Mouse (Mus musculus) E14TG2a.4 (cell line): ENCODE data around the gene Ifit1bl1.
"Not testable (repeated sequence)": the region's sequence is repeated elsewhere in the genome, so short reads cannot be mapped to it uniquely, and the experiment has no call there.

Source experiments
- H3K27me3 ChIP-seq: 2 replicates; pipeline ENCODE4 v1.6.1; 2014; ENCODE audit warnings: low read length, control low read depth; ENCODE audit not compliant: insufficient read depth
- H3K36me3 ChIP-seq: 2 replicates; pipeline ENCODE4 v1.6.1; 2014; ENCODE audit warnings: low read length, control low read depth; ENCODE audit not compliant: insufficient read depth
- H3K4me1 ChIP-seq: replicated peaks from 2 replicates; pipeline ENCODE4 v1.6.1; 2014; ENCODE audit warnings: low read depth, low read length, control low read depth
- H3K4me3 ChIP-seq: replicated peaks from 2 replicates; pipeline ENCODE4 v1.5.1; 2014; ENCODE audit warnings: mild to moderate bottlenecking, low read length
- H3K9me3 ChIP-seq: 2 replicates; pipeline ENCODE4 v1.6.1; 2014; ENCODE audit warnings: low read length, control low read depth
- CTCF ChIP-seq: conservative IDR thresholded peaks from 2 replicates; pipeline ENCODE4 v1.5.1; 2014; ENCODE audit warnings: low read length
- NANOG ChIP-seq: IDR thresholded peaks from 2 replicates; pipeline ENCODE4 v1.6.1; 2014; ENCODE audit warnings: borderline replicate concordance, low read length, mixed read lengths
- POU5F1 ChIP-seq: IDR thresholded peaks from 2 replicates; pipeline ENCODE4 v1.6.1; 2014; ENCODE audit warnings: low read length, borderline replicate concordance

The Ifit1bl1 gene

GRCm38 (mm10) chr19:34624663-34625062 is 22.9 kb upstream of the Ifit1bl1 start:
- no peaks in the 10 kb centered on the region for H3K4me1 ChIP-seq
- H3K36me3 ChIP-seq: no peaks in the 10 kb centered on the region
- no peak overlapping the region for H3K4me3 ChIP-seq
- TF ChIP-seq NANOG (no peak), POU5F1 (no peak), CTCF (no peak)
- H3K27me3 ChIP-seq: no peaks in the 10 kb centered on the region
- no peaks in the 10 kb centered on the region for H3K9me3 ChIP-seq

DNA sequence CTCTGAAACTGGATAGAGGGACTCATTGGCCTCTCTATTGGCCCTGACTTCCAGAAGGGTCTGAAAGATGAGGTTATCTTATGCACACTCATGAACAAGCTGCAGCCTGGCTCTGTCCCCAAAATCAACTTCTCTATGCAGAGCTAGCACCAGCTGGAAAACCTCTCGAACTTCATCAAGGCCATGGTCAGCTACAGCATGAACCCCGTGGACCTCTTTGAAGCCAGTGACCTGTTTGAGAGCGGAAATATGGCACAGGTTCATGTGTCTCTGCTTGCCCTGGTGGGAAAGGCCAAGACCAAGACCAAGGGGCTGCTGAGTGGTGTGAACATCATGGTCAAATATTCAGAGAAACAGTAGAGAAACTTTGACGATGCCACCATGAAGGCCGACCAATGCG is 22.0 kb upstream of the Ifit1bl1 start:
- H3K9me3 ChIP-seq: no peaks in the 10 kb centered on the region
- no peaks in the 10 kb centered on the region for H3K4me1 ChIP-seq
- H3K4me3 ChIP-seq: no peak overlapping the region
- no peak for TF ChIP-seq POU5F1
- TF ChIP-seq NANOG: no peak
- TF ChIP-seq CTCF: no peak
- no peaks in the 10 kb centered on the region for H3K36me3 ChIP-seq
- H3K27me3 ChIP-seq: no peaks in the 10 kb centered on the region

DNA sequence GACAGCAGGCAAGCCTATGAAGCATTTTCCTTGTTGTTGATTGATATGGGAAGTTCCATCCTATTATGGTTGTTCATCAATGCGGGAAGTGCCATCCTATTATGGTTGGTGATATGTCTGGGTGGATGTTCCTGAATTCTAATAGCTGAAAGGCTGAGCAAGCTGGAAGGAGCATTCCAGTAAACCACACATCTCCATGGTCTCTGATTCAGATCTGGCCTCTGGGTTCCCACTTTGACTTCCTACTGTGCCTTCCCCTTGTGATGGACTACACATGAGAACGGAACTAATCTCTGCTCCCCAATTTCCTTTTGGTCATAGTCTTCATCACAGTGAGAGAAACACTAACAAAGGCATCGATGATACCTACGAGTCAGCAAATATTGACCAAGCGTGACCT is 19.1 kb upstream of the Ifit1bl1 start:
- no peaks in the 10 kb centered on the region for H3K27me3 ChIP-seq
- no peaks in the 10 kb centered on the region for H3K36me3 ChIP-seq
- H3K4me1 ChIP-seq: no peaks in the 10 kb centered on the region
- H3K4me3 ChIP-seq: no peak overlapping the region
- no peak for TF ChIP-seq POU5F1
- no peak for TF ChIP-seq NANOG
- no peak for TF ChIP-seq CTCF
- H3K9me3 ChIP-seq: no peaks in the 10 kb centered on the region

DNA sequence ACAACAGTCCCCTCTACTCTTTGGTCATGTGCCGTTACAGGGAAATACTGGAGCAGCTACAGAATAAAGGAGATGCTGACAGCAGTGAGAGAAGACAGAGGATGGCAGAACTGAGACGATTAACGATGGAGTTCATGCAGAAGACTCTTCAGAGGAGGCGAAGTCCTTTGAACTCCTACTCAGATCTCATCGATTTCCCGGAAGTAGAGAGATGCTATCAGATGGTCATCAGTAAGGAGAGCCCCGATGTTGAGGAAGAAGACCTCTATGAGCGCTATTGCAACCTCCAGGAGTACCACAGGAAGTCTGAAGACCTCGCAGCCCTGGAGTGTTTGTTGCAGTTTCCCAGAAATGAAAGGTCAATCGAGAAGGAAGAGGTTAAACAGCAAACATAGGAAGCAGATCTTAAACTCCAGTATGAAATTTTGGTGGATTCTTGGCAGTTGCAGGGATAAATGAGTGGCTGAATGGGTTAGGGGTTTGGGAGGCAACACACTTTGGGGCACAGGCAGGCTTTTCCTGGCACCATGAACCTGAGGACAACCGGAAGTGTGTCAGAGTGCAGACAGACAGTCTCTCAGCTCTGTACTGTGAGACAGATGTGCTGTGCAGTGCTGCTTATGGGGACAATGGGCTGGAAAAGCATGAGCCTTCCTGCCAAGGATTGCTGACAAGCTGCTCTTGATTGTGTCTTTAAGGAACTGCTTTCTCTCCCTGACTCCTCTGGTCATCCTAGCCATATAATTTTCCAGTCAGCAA is 10.7 kb upstream of the Ifit1bl1 start:
- H3K4me1 ChIP-seq, H3K36me3 ChIP-seq, H3K27me3 ChIP-seq, H3K4me3 ChIP-seq, H3K9me3 ChIP-seq: not testable (repeated sequence)

DNA sequence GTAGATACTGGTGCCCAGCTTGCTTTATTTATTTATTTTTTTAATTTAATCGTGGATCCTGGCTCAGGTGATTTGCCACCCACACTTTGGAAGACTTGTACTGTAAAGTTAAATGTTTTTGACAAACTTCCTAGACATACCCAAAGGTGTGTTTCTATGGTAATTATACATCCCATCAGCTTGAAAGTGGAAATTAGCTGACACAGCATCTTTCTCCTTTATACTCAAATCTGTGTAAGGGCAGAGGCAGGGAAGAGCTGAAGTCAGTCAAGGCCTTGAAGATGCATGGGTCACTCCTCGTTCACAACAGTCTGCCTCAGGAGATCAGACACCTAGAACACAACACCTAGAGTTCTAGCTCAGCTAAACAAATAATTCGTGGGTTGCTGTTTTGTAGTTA is 8.4 kb upstream of the Ifit1bl1 start:
- H3K4me1 ChIP-seq, H3K9me3 ChIP-seq, H3K36me3 ChIP-seq, H3K4me3 ChIP-seq, H3K27me3 ChIP-seq: not testable (repeated sequence)

- H3K36me3 ChIP-seq, H3K4me1 ChIP-seq, H3K4me3 ChIP-seq, H3K9me3 ChIP-seq, H3K27me3 ChIP-seq: not testable (repeated sequence)
Measured at GRCm38 (mm10) chr19:34607237-34608051, 5.7 kb upstream of the Ifit1bl1 start, which contains the start of gene Ifit3b. Ifit3b (plus strand) TSS chr19:34607970.

DNA sequence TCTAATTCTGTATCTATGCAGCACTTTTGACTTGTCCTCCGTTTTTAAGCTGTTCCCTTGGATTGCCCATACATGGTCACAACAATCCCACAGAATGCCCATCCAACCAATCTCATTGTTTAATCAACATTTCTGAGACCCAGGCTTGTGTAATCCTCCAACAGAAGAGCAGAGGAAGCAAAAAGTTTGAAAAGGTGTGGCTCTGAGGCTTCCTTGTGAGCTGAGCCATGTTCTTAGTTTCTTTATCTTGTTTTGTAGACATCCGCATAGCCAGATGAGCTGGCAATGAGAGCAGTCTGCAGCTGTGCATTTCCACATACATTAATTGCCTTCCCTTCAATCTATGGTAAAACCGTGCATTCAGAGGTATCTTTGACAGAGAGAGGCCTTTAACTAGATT is 3.7 kb upstream of the Ifit1bl1 start:
- Histone ChIP-seq H3K27me3 (no peaks in the 10 kb centered on the region), H3K9me3 (no peaks in the 10 kb centered on the region), H3K4me3 (no peak overlapping the region), H3K4me1 (no peaks in the 10 kb centered on the region), H3K36me3 (no peaks in the 10 kb centered on the region)
- TF ChIP-seq NANOG: no peak
- no peak for TF ChIP-seq CTCF
- no peak for TF ChIP-seq POU5F1

GRCm38 (mm10) chr19:34599250-34599649 is 2.5 kb downstream of the Ifit1bl1 start:
- H3K4me1 ChIP-seq, H3K4me3 ChIP-seq, H3K36me3 ChIP-seq, H3K27me3 ChIP-seq, H3K9me3 ChIP-seq: not testable (repeated sequence)

DNA sequence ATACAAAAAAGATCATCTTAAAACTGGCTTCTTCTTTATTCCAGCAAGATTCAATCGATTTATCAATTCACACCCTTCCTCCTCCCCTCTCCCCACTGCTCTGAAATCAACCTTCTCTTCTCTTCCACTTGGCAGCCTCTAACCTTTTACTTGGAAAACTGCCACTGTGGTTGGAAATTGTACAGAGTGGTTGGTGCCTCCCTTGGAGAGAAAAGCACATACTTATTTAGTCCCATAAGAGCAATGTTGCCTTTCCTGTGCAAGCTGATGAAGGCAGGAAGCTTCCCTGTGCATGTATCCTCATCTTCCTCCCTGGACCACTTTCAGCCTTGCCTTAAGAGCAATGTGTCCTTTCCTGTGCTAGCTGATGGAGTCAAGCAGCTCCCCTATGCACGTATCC is 3.4 kb downstream of the Ifit1bl1 start:
- Histone ChIP-seq H3K27me3 (no peaks in the 10 kb centered on the region), H3K4me1 (no peaks in the 10 kb centered on the region), H3K9me3 (no peaks in the 10 kb centered on the region), H3K4me3 (no peak overlapping the region), H3K36me3 (no peaks in the 10 kb centered on the region)
- TF ChIP-seq POU5F1 (no peak), NANOG (no peak), CTCF (no peak)
